Mouse (Mus musculus) embryonic facial prominence, embryonic 12.5 days (tissue): ENCODE results near the gene Zfp617. TPM values are rescaled to one million over a fixed set of nuclear protein-coding genes. Genes with fewer than 3 reads are reported as not detected.

ENCODE experiments used
- polyA plus RNA-seq: library from polyadenylated mRNA; unstranded; fragments of >200 nt; fragmentation: Nextera tagmentation; extraction: Ambion mirVana; gene quantifications from 2 replicates; pipeline ENCODE4 v1.2.1, GENCODE M21; 2016

Gene Zfp617
- polyA plus RNA-seq, 1 experiment from 2014 or later = 30.5 TPM

Other genes with a start within 250 kb of the Zfp617 start
- gene Unc13a, start 236.9 kb upstream of the Zfp617 start, polyA plus RNA-seq = 1.9 and 2.8 TPM in 2 replicates
- 3.4 and 4.5 TPM in 2 replicates for gene Jak3, start 232.3 kb upstream of the Zfp617 start, polyA plus RNA-seq
- gene Insl3, start 219.4 kb upstream of the Zfp617 start, polyA plus RNA-seq = 0.39 and 0.50 TPM in 2 replicates
- 0.64 and 0.67 TPM in 2 replicates for gene B3gnt3, start 206.8 kb upstream of the Zfp617 start, polyA plus RNA-seq
- 7.4 and 8.3 TPM in 2 replicates for gene Fcho1, start 182.9 kb upstream of the Zfp617 start, polyA plus RNA-seq
- 8.1 and 8.5 TPM in 2 replicates for gene Zfp709, start 26.6 kb upstream of the Zfp617 start, polyA plus RNA-seq
- 10.7 and 11.4 TPM in 2 replicates for gene Zfp882, start within 50 bp of the Zfp617 start, polyA plus RNA-seq
- gene Zfp961, start 42.4 kb downstream of the Zfp617 start, polyA plus RNA-seq = 20.7 and 24.4 TPM in 2 replicates
- gene Cyp4f18, start 101.0 kb downstream of the Zfp617 start, polyA plus RNA-seq = 1.0 and 1.2 TPM in 2 replicates
- gene Olfr372, start 132.6 kb downstream of the Zfp617 start, polyA plus RNA-seq = not detected in 2 replicates
- not detected in 2 replicates for gene Olfr373, start 174.5 kb downstream of the Zfp617 start, polyA plus RNA-seq
- gene Olfr374, start 198.4 kb downstream of the Zfp617 start, polyA plus RNA-seq = 0.03 and 0.08 TPM in 2 replicates
- gene Tpm4, start 226.3 kb downstream of the Zfp617 start, polyA plus RNA-seq = 627 and 659 TPM in 2 replicates